Mouse (Mus musculus) CD8-positive naive resting alpha-beta T cell, adult 57 days (primary cell): Measurements from ENCODE around the gene Mepce. TPM values are rescaled to one million over a fixed set of nuclear protein-coding genes. Genes with fewer than 3 reads are reported as not detected.

Source experiments
- total RNA-seq: library from RNA; stranded (reverse); gene quantifications from one replicate; pipeline ENCODE4 v1.2.4, GENCODE M21; 2023

Gene Mepce
- 196 TPM for total RNA-seq

DNA sequence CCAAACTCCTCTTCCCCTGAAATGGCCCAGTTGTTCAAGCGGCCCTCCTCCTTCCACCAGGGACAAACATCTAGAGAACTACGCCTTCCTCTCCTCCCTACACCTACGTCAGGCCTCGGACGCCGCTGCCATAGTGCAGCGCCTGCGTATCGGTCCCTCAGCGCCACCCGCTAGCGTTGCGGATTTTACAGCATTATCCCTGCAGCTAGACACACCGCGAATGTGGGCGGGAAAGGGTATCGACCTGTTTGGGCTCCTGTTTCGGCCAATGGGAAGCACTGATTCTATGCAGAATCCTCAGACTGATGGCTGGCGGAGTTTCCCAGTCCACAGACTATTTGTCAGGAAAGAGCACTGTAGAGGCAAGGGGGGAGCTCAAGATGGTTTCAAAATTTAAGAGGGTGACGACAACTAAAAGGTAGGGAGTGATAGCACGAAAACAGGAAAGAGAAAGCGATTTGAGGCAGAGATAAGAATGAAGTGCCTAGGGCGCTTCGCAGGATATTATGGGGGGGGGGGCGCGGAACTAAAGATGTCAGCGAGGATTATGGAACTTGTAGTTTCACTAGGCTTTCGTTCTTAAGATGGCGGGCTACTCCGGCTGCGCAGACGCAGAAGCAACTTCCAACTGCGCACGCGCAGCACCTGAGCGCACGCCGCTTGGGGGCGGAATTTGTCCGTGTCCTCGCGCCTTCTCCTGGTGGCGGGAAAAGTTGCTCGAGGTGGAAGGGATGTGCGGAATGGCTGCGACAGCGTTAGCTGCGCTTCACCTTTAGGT is at the start of gene Mepce, which contains the start of gene Zcwpw1:
Gene Mepce (minus strand): TSS at position 505 of the 778 bp plus-strand sequence.
Gene Zcwpw1 (plus strand): TSS at position 648 of the 778 bp plus-strand sequence.

DNA sequence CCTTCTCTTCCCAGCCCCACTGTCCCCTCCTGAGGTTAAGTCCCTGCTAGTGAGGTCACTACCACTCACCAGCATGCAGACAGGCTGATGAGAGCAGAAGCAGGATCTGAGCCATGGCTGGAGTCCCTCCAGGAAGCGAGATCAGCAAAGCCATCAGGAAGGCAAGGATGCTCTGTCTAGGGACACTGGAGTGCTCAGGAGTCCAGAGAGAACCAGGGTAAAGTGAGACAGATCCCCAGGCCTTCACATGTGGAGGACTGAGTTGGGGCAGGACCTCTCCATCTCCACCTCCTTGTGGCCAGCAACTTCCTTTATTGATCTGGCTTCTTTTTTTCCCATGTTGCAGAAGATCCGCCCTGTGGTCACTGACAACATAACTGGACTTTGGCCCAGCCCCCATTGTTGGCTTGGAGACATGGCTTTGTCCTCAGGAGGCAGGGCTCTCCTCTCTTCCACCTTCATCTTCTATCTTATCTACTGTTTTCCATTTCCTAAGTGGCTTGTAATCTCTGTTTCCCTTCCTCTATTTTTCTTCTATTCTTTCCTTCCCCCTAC is 48.6 kb upstream of the Mepce start, which contains the start of gene Pilra:
Gene Pilra (minus strand): TSS at position 316 of the 555 bp plus-strand sequence.

DNA sequence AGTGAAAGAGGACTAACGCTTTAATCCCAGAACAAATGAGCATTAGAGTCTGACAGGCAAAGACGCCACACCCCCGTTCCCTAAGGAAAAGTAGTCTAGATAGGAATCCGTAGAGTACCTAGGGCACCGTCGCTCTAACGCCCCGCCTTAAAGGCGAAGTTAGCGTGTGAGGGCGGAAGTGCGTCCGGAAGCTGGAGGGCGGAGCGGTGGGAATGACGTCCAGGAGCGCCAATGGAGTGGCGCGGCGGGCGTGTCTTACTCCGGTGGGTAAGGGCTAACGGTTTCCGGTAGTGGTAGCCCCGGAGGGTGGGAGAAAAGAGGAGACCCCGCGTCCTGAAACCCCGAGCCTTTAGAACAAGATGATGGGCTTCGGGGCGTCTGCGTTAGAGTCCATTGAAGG is 8.8 kb downstream of the Mepce start, which contains the start of gene Ppp1r35:
Gene Ppp1r35 (plus strand): TSS at position 215 of the 400 bp plus-strand sequence.

DNA sequence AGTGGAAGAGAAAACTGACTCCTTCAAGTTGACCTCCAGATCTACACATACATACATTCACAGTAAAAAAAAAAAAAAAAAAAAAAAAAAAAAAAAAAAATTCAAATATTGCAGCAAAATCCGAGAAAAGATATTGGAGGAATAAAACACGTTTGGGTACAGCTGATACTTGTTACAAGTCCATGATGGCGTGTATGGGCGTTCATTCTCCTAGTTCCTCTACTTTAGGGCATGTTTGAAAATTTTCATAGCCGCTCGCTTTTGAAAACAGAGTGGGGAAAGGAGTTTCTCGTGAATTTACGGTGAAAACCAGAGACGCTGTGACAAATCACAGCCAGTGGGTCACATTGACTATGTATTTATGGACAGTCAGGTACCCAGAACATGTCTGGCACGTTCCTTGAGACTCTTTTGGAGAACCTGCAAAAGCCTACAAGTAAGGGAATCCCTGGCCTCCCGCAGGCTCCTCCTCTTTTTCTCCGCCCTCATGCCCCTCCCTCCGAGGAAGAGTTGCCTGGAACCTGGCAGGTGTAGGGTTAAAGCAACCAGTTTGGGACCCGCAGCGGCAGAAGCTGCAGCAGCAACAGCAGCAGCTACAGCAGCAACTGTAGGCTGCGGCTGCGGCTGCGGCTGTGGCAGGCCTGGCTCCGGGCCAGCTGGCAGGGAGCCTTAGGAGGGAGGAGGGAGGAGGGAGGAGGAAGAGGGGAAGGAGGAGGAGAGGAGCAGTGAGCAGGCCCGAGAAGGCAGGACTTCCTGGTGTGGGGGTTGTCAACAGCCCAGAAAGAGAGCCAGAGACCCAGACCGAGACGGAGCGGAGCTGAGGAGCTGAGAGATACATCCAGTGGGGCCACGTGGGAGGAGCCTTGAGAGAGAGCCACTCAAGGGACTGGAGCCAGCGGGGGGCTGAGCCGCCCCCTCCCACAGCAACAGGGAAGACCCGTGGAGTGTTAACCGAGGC is 42.0 kb downstream of the Mepce start, which contains the start of gene Tsc22d4:
Gene Tsc22d4 (plus strand): TSS at position 517 of the 958 bp plus-strand sequence.

DNA sequence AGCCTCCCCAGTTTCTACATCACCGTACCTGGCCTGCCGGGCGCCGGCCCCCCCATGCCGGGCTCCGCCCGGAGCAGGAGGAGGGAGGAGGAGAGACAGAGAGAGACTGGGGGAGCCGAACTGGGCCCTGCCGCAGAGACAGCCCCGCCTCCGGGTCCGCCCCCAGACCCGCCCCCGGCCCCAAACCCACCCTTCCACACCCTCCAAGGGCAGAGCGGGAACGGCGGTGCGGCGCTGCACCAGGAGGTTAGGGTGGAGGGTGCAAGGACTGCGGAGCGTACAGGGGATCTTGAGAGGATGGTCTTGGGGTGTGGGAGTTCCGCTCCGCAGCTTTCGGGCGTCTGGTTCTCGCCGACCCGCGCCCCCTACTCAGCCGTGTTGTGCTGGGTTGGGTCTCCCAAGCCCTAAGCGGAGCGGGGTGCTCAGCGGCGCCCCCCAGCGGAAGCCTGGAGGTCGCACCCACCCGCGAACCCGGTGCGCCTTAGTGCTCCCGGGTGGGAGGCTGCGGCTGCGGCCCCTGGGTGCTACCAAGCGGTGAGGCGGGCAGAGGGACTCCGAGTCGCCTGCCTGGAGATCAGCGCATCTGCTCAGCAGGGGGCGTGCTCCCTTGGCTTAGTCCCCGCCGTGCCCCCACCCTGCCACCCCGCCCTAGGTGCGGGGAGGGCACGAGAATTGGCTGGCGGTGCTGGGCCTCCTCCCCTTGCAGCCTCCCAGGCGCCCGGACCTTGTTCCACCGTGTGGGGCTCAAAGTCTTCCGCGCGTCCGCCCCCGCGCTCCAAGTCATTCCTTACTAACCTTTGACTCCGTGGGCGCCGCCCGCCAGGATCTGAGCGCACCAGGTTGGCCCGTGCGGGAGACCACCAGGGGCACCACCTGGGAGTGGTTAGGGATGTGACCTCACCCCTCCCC is 46.2 kb downstream of the Mepce start, which contains the start of gene Nyap1:
Gene Nyap1 (minus strand): TSS at position 585 of the 909 bp plus-strand sequence.

Other genes with a start within 250 kb of the Mepce start
- gene Actl6b, start 234.1 kb downstream of the Mepce start, total RNA-seq = not detected
- gene Tfr2, start 217.8 kb downstream of the Mepce start, total RNA-seq = not detected
- 24.1 TPM for gene Mospd3, start 186.6 kb downstream of the Mepce start, total RNA-seq
- gene Pcolce, start 173.9 kb downstream of the Mepce start, total RNA-seq = 1.2 TPM
- gene Fbxo24, start 158.7 kb downstream of the Mepce start, total RNA-seq = 0.34 TPM
- 171 TPM for gene Lrch4, start 158.5 kb downstream of the Mepce start, total RNA-seq
- gene Gm20605, start 158.5 kb downstream of the Mepce start, total RNA-seq = 44.2 TPM
- gene Sap25, start 146.3 kb downstream of the Mepce start, total RNA-seq = 81.9 TPM
- gene Irs3, start 141.9 kb downstream of the Mepce start, total RNA-seq = not detected
- gene Agfg2, start 102.9 kb downstream of the Mepce start, total RNA-seq = 22.2 TPM
- 1.3 TPM for gene Nyap1, start 46.0 kb downstream of the Mepce start, total RNA-seq
- 190 TPM for gene Tsc22d4, start 41.9 kb downstream of the Mepce start, total RNA-seq
- gene Ppp1r35, start 8.8 kb downstream of the Mepce start, total RNA-seq = 22.6 TPM
- gene Zcwpw1, start 143 bp upstream of the Mepce start, total RNA-seq = 26.4 TPM
- gene Pilra, start 48.6 kb upstream of the Mepce start, total RNA-seq = 1.9 TPM
- 2.2 TPM for gene Pilrb1, start 70.5 kb upstream of the Mepce start, total RNA-seq
- 3.6 TPM for gene Pilrb2, start 84.2 kb upstream of the Mepce start, total RNA-seq
- gene Cyp3a13, start 134.0 kb upstream of the Mepce start, total RNA-seq = not detected
- not detected for gene Gjc3, start 175.4 kb upstream of the Mepce start, total RNA-seq
- gene Azgp1, start 193.9 kb upstream of the Mepce start, total RNA-seq = not detected
- not detected for gene Smok3a, start 233.6 kb upstream of the Mepce start, total RNA-seq
- not detected for gene Smok3b, start 233.8 kb upstream of the Mepce start, total RNA-seq